Mouse (Mus musculus) heart, embryonic 11.5 days (tissue): ENCODE measurements around the gene Car5a. TPM values are rescaled to one million over a fixed set of nuclear protein-coding genes. Genes with fewer than 3 reads are reported as not detected.
A peak's percentile ranks its signal among the peaks of the same experiment; 100 is the strongest.

Experiments used
- ATAC-seq: fragments of 200-750 bp; cut with Nextera tagmentation; replicated peaks from 2 replicates; pipeline ENCODE4 v1.8.0; 2017; ENCODE audit warnings: moderate library complexity; ENCODE audit not compliant: insufficient number of reproducible peaks, low FRiP score, low TSS enrichment
- H3K27ac ChIP-seq: fragments of 300-500 bp; sonication (generic); 2 replicates; pipeline ENCODE4 v1.5.1; 2014; ENCODE audit warnings: mild to moderate bottlenecking, low read depth, low read length
- H3K27me3 ChIP-seq: fragments of 300-500 bp; sonication (generic); 2 replicates; pipeline ENCODE4 v1.6.1; 2014; ENCODE audit warnings: mild to moderate bottlenecking, low read length, mixed read lengths; ENCODE audit not compliant: control insufficient read depth, insufficient read depth
- H3K36me3 ChIP-seq: fragments of 300-500 bp; sonication (generic); 2 replicates; pipeline ENCODE4 v1.6.1; 2014; ENCODE audit warnings: mild to moderate bottlenecking, low read length, moderate library complexity, mixed read lengths; ENCODE audit not compliant: control insufficient read depth, insufficient read depth
- H3K4me1 ChIP-seq: fragments of 300-500 bp; sonication (generic); 2 replicates; pipeline ENCODE4 v1.6.1; 2014; ENCODE audit warnings: low read length; ENCODE audit not compliant: control insufficient read depth, insufficient read depth
- H3K4me2 ChIP-seq: fragments of 300-500 bp; sonication (generic); 2 replicates; pipeline ENCODE4 v1.6.1; 2014; ENCODE audit warnings: mild to moderate bottlenecking, moderate library complexity
- H3K4me3 ChIP-seq: fragments of 300-500 bp; sonication (generic); 2 replicates; pipeline ENCODE4 v1.5.1; 2014; ENCODE audit warnings: low read depth, low read length
- H3K9ac ChIP-seq: fragments of 300-500 bp; sonication (generic); 2 replicates; pipeline ENCODE4 v1.6.1; 2014; ENCODE audit warnings: mild to moderate bottlenecking, low read depth, low read length, moderate library complexity
- H3K9me3 ChIP-seq: fragments of 300-500 bp; sonication (generic); replicated peaks from 2 replicates; pipeline ENCODE4 v1.6.1; 2016; ENCODE audit warnings: low read length; ENCODE audit not compliant: control insufficient read depth
- WGBS: fragments of 180-500 bp; shearing (Covaris S2); extraction: QIAGEN DNeasy Blood & Tissue Kit; methylation state at CpG from one replicate; pipeline ENCODE4 v1.1.7; 2014; ENCODE audit not compliant: insufficient replicate concordance; 5-methylcytosine and 5-hydroxymethylcytosine counted together
- polyA plus RNA-seq: library from polyadenylated mRNA; unstranded; fragments of >200 nt; fragmentation: Nextera tagmentation; extraction: Ambion mirVana; gene quantifications from 2 replicates; pipeline ENCODE4 v1.2.1, GENCODE M21; 2014

Gene Car5a
- polyA plus RNA-seq, 1 experiment from 2014 or later = not detected

GRCm38 (mm10) chr8:121966110-121966509, 21.4 kb upstream of the Car5a start:
- Histone ChIP-seq H3K27ac (0 out of 2 replicates have a peak overlapping the region, but pooled peaks have one; percentile 7), H3K36me3 (no peaks in the 10 kb centered on the region), H3K4me2 (no peak overlapping the region), H3K9ac (no peak overlapping the region), H3K9me3 (no peaks in the 10 kb centered on the region), H3K4me1 (peaks cover 44% of the 10 kb centered on the region), H3K4me3 (no peak overlapping the region), H3K27me3 (no peaks in the 10 kb centered on the region)
- ATAC-seq = no peak
- WGBS = 59% methylated on average over 5 of the region's 5 CpGs

DNA sequence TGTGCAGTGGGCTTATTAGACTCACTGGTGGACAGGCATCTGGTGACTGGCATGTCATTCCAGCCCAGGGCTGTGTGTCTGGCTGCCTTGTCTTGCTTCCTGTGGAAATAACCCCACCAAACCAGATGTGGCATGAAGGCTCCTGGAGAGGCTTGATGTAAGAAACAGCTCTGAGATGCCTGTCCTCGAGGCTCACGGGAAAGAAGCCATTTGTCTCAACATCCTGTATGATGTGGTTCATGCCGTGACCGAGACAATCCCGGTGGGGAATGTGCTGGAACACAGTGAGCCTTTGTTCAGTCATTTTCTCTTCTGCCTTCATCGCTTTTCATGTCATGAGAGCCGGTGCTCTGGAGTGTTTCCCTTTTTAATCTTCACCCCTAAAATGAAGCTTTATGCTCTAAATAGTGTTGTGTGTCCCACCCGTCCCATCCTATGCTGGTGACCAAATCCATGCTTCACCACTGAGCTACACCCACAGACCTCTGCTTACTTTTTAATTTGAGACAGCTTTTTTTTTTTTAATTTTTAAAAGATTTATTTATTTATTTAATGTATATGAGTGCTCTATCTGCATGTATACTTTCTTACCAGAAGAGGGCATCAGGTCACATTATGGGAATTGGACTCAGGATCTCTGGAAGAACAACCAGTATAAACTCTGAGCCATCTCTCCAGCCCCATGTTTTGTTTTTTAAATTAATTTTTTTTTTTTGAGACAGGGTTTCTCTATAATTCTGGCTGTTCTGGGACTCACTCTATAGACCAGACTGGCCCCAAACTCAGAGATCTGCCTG, 20.2 kb upstream of the Car5a start:
- 78% methylated on average over 8 of the region's 8 CpGs for WGBS
- H3K27ac ChIP-seq = peak overlapping the region; percentile 70; the same call in 1 of the 2 replicates
- H3K4me1 ChIP-seq = peaks cover 38% of the 10 kb centered on the region
- H3K9ac ChIP-seq = no peak overlapping the region
- H3K4me3 ChIP-seq = no peak overlapping the region
- H3K4me2 ChIP-seq = no peak overlapping the region
- H3K9me3 ChIP-seq = no peaks in the 10 kb centered on the region
- no peak for ATAC-seq
- H3K27me3 ChIP-seq = no peaks in the 10 kb centered on the region
- no peaks in the 10 kb centered on the region for H3K36me3 ChIP-seq

DNA sequence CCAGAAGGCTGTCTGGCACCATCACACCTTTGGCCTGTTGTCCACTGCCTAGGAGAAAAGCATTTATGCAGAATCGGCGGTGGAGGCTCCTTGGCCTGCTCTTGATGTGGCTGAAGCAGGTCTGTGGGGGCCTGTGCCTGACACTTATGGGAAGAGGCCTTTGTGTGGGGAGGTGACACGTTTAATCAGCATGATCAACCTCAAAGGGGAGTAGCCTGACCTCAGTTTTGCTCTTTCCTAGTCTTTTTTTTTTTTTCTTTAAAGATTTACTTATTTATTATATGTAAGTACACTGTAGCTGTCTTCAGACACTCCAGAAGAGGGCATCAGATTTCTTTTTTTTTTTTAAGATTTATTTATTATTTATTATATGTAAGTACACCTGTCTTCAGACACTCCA, 18.2 kb upstream of the Car5a start:
- Histone ChIP-seq H3K27ac (no peak overlapping the region), H3K4me2 (no peak overlapping the region), H3K36me3 (no peaks in the 10 kb centered on the region), H3K9me3 (no peaks in the 10 kb centered on the region), H3K9ac (no peak overlapping the region), H3K27me3 (no peaks in the 10 kb centered on the region), H3K4me1 (peaks cover 28% of the 10 kb centered on the region), H3K4me3 (no peak overlapping the region)
- 77% methylated on average over 3 of the region's 3 CpGs for WGBS
- ATAC-seq = no peak

DNA sequence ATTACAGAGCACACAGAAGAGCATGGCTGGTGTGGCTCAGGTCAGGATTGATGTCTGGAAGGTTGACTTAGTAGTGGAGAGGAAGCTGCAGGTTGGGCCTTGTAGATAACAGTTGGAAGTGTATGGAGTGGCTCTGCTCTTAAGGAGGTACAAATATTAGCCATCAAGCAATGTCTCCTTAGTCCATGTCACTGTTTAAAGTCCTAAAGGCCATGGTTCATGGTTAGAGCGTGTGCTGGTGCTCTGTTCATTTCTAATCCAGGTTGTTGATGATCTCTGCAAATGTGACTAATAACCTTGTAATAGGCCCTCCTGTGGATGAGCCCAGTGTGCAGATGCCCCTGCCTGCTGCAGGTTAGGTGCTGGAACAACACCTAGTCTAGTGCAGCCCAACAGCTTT, 13.7 kb upstream of the Car5a start:
- Histone ChIP-seq H3K27ac (no peak overlapping the region), H3K36me3 (0 out of 2 replicates have a peak, but pooled peaks cover 3% of the 10 kb centered on the region), H3K9me3 (no peaks in the 10 kb centered on the region), H3K4me3 (no peak overlapping the region), H3K27me3 (no peaks in the 10 kb centered on the region), H3K9ac (no peak overlapping the region), H3K4me2 (no peak overlapping the region), H3K4me1 (peaks cover 20% of the 10 kb centered on the region)
- no peak for ATAC-seq
- 97% methylated on average over 1 of the region's 1 CpGs for WGBS

DNA sequence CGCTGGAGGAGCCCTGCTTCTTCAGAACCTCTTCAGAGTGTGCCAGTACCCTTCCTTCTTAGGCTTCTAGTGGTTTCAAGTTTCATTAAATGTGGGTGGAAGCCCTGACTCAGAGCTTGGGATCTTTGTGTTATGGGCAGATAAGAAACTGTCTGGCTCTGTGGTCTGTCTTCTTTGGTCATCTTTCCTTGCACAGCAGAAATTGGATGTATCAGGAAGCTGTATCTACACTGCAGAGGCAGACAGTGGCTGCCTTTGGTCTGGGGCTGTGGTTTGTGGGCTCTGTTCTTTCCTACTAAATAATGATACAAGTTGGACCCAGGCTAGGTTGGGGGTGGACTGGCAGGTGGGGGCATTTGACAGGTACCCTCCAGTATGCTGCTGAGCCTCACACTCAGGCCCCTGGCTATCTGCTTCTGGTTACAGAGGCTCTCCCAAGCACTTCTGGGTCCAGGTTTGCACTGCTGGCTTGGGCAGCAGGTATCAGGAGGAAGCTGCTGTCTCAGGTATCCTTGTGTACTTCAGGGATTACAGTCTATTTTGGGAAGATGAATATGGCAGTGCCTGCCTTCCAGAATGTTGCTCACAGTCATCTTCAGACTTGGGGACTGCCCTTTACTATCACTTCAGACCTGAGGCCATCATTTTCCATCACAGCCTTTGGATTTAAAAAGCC, 11.3 kb upstream of the Car5a start:
- Histone ChIP-seq H3K4me2 (no peak overlapping the region), H3K4me3 (no peak overlapping the region), H3K27ac (peak overlapping the region; percentile 31; the same call in 1 of the 2 replicates), H3K36me3 (0 out of 2 replicates have a peak, but pooled peaks cover 3% of the 10 kb centered on the region), H3K27me3 (no peaks in the 10 kb centered on the region), H3K9me3 (no peaks in the 10 kb centered on the region), H3K9ac (no peak overlapping the region), H3K4me1 (peaks cover 30% of the 10 kb centered on the region)
- 47% methylated on average over 1 of the region's 1 CpGs for WGBS
- ATAC-seq = no peak

- ATAC-seq = no peak
- Histone ChIP-seq H3K36me3 (0 out of 2 replicates have a peak, but pooled peaks cover 3% of the 10 kb centered on the region), H3K4me1 (peaks cover 30% of the 10 kb centered on the region), H3K4me3 (no peak overlapping the region), H3K27me3 (no peaks in the 10 kb centered on the region), H3K9me3 (no peaks in the 10 kb centered on the region), H3K9ac (no peak overlapping the region), H3K4me2 (no peak overlapping the region), H3K27ac (no peak overlapping the region; the same call in 1 of the 2 replicates)
- 73% methylated on average over 10 of the region's 10 CpGs for WGBS
These were observed 10.4 kb upstream of the Car5a start for GRCm38 (mm10) chr8:121954981-121955555.

GRCm38 (mm10) chr8:121953821-121954545, 9.3 kb upstream of the Car5a start:
- no peak overlapping the region for H3K9ac ChIP-seq
- peaks cover 35% of the 10 kb centered on the region for H3K4me1 ChIP-seq
- WGBS = 83% methylated on average over 3 of the region's 3 CpGs
- ATAC-seq = no peak
- H3K27ac ChIP-seq = no peak overlapping the region
- H3K9me3 ChIP-seq = no peaks in the 10 kb centered on the region
- no peak overlapping the region for H3K4me2 ChIP-seq
- H3K4me3 ChIP-seq = no peak overlapping the region
- no peaks in the 10 kb centered on the region for H3K27me3 ChIP-seq
- 0 out of 2 replicates have a peak, but pooled peaks cover 3% of the 10 kb centered on the region for H3K36me3 ChIP-seq

GRCm38 (mm10) chr8:121952800-121953199, 8.1 kb upstream of the Car5a start:
- H3K4me2 ChIP-seq = no peak overlapping the region
- WGBS = 91% methylated on average over 7 of the region's 7 CpGs
- H3K4me1 ChIP-seq = peaks cover 45% of the 10 kb centered on the region
- no peak overlapping the region for H3K9ac ChIP-seq
- no peak for ATAC-seq
- 0 out of 2 replicates have a peak, but pooled peaks cover 3% of the 10 kb centered on the region for H3K36me3 ChIP-seq
- H3K27ac ChIP-seq = no peak overlapping the region
- no peaks in the 10 kb centered on the region for H3K27me3 ChIP-seq
- no peaks in the 10 kb centered on the region for H3K9me3 ChIP-seq
- no peak overlapping the region for H3K4me3 ChIP-seq
